14 mouse cellular contexts compared by ENCODE assay signal in genomic region chr1:136427166-136427969, GRCm38 (mm10). TPM values are rescaled to one million over a fixed set of nuclear protein-coding genes. Genes with fewer than 3 reads are reported as not detected.
DNase-seq lines count a peak whose midpoint lies in the region; ATAC-seq and TF ChIP-seq lines count a peak whose summit lies in the region.
"Had no signal": no experiment of that assay in that cellular context is flagged by ENCODE, and none has a peak within 500 bp of the region (broad histone marks: within the 10 kb centered on the region; RNA-seq: fewer than 3 reads in every experiment).

No protein-coding gene starts in this region.

- WGBS in heart, embryonic 11.5 days (ENCODE audit: insufficient replicate concordance), result 59% methylated on average over 11 of the region's 11 CpGs
- WGBS in liver, postnatal 0 days (ENCODE audit: insufficient replicate concordance), result 65% methylated on average over 11 of the region's 11 CpGs
- 86% methylated on average over 11 of the region's 11 CpGs for WGBS in neural tube, embryonic 15.5 days
- 83% methylated on average over 11 of the region's 11 CpGs for WGBS in midbrain, embryonic 13.5 days

- H3K4me3 ChIP-seq in heart, embryonic 11.5 days (ENCODE audit: low read depth, low read length), result no peak overlapping the region
- peak overlapping the region in 1 of 2 experiments; percentile 18; a peak in 2 of 4 replicates for H3K4me3 ChIP-seq in MEL (ENCODE audit: control insufficient read depth in 1 of 2, insufficient read depth in 1 of 2, low read depth in 2 of 2, low read length in 2 of 2)
- H3K4me3 ChIP-seq in liver, postnatal 0 days (ENCODE audit: low read depth, low read length), result no peak overlapping the region
- H3K4me3 ChIP-seq in neural tube, embryonic 15.5 days (replicated peaks), result no peak overlapping the region
- H3K4me3 ChIP-seq in midbrain, embryonic 13.5 days (replicated peaks), result no peak overlapping the region
- H3K4me3 ChIP-seq: embryonic facial prominence, embryonic 10.5 days; heart, embryonic 13.5 days had no signal

- no peak overlapping the region for H3K27ac ChIP-seq in heart, embryonic 11.5 days (ENCODE audit: low read depth, low read length)
- peak overlapping the region; percentile 16 for H3K27ac ChIP-seq in MEL (ENCODE audit: control insufficient read depth, low read depth, low read length)
- H3K27ac ChIP-seq in liver, postnatal 0 days (ENCODE audit: low read depth), result peak overlapping the region; percentile 71
- H3K27ac ChIP-seq in neural tube, embryonic 15.5 days (replicated peaks), result no peak overlapping the region
- no peak overlapping the region for H3K27ac ChIP-seq in midbrain, embryonic 13.5 days
- H3K27ac ChIP-seq: embryonic facial prominence, embryonic 10.5 days; heart, embryonic 13.5 days had no signal

- no peak for TF ChIP-seq POLR2A in MEL (IDR thresholded peaks at IDR 0.05; ENCODE audit: control insufficient read depth in 1 of 2, insufficient read depth in 1 of 2, low read depth in 1 of 2, low read length in 2 of 2, poor library complexity in 1 of 2)

- peak; percentile 67 for ATAC-seq in heart, embryonic 11.5 days (replicated peaks; ENCODE audit: insufficient number of reproducible peaks, low FRiP score, low TSS enrichment)
- ATAC-seq in erythroblast, adult 5-6 weeks (replicated peaks; ENCODE audit: low FRiP score, poor library complexity, severe bottlenecking), result peak; percentile 92
- peak; percentile 96 for ATAC-seq in liver, postnatal 0 days
- ATAC-seq in neural tube, embryonic 15.5 days (ENCODE audit: low FRiP score), result no peak
- no peak for ATAC-seq in midbrain, embryonic 13.5 days
- ATAC-seq: lung, postnatal 0 days had no signal

- no peaks in the 10 kb centered on the region for H3K9me3 ChIP-seq in heart, embryonic 11.5 days (replicated peaks; ENCODE audit: control insufficient read depth, low read length)
- no peaks in the 10 kb centered on the region for H3K9me3 ChIP-seq in MEL (replicated peaks; ENCODE audit: insufficient read depth, low read length)
- no peaks in the 10 kb centered on the region for H3K9me3 ChIP-seq in liver, postnatal 0 days (ENCODE audit: low read length)
- no peaks in the 10 kb centered on the region for H3K9me3 ChIP-seq in neural tube, embryonic 15.5 days (replicated peaks)
- H3K9me3 ChIP-seq in midbrain, embryonic 13.5 days, result no peaks in the 10 kb centered on the region
- H3K9me3 ChIP-seq: embryonic facial prominence, embryonic 10.5 days; heart, embryonic 13.5 days had no signal

- no peaks in the 10 kb centered on the region; the same call in 1 of the 2 replicates for H3K4me1 ChIP-seq in heart, embryonic 11.5 days (ENCODE audit: control insufficient read depth, insufficient read depth, low read length)
- peaks cover 6 to 23% of the 10 kb centered on the region in 2 experiments for H3K4me1 ChIP-seq in MEL (ENCODE audit: control insufficient read depth in 1 of 2, insufficient read depth in 2 of 2, low read length in 2 of 2)
- H3K4me1 ChIP-seq in liver, postnatal 0 days (ENCODE audit: insufficient read depth), result peaks cover 18% of the 10 kb centered on the region
- H3K4me1 ChIP-seq in neural tube, embryonic 15.5 days, result no peaks in the 10 kb centered on the region
- H3K4me1 ChIP-seq in midbrain, embryonic 13.5 days (replicated peaks), result no peaks in the 10 kb centered on the region

- no peak for TF ChIP-seq RAD21 in MEL (IDR thresholded peaks at IDR 0.05; ENCODE audit: low read depth, low read length)

- H3K79me2 ChIP-seq in MEL (ENCODE audit: control insufficient read depth, insufficient read depth, low read length, poor library complexity), result no peaks in the 10 kb centered on the region

- no peak; a peak in 1 of 6 replicates for TF ChIP-seq CTCF in MEL (IDR thresholded peaks at IDR 0.05 in 2 of 3, conservative IDR thresholded peaks at IDR 0.05 in 1 of 3; ENCODE audit: control insufficient read depth in 1 of 3, insufficient read depth in 1 of 3, low read depth in 2 of 3, low read length in 3 of 3, poor library complexity in 1 of 3, severe bottlenecking in 1 of 3)
- peak; percentile 15; the same call in 1 of the 2 replicates for TF ChIP-seq CTCF in liver, postnatal 0 days (IDR thresholded peaks at IDR 0.05; ENCODE audit: low read depth)

- peak; percentile 59 to 64; a peak in 3 of 4 replicates for TF ChIP-seq EP300 in MEL (IDR thresholded peaks at IDR 0.05; ENCODE audit: low read depth in 1 of 2, low read length in 2 of 2)
- peak; percentile 86 for TF ChIP-seq EP300 in liver, postnatal 0 days (IDR thresholded peaks at IDR 0.05; ENCODE audit: low read depth)

- no peak overlapping the region for H3K4me2 ChIP-seq in heart, embryonic 11.5 days
- peak overlapping the region; percentile 39 for H3K4me2 ChIP-seq in liver, postnatal 0 days (ENCODE audit: low read depth, low read length)
- H3K4me2 ChIP-seq in neural tube, embryonic 15.5 days, result no peak overlapping the region
- H3K4me2 ChIP-seq in midbrain, embryonic 13.5 days (replicated peaks), result no peak overlapping the region
- H3K4me2 ChIP-seq: heart, embryonic 13.5 days had no signal

- no peak for DNase-seq in heart, adult 9 months (ENCODE audit: low spot score in 2 of 2)
- DNase-seq in MEL (ENCODE audit: low read depth, low spot score), result peak; percentile 81
- peak; percentile 21 for DNase-seq in liver, postnatal 0 days
- no peak for DNase-seq in ovary, adult 18-20 months (ENCODE audit: low spot score)
- DNase-seq: cerebellum, postnatal 14 days; kidney, adult 18-20 months; kidney, postnatal 36 days had no signal

- H3K9ac ChIP-seq in heart, embryonic 11.5 days (ENCODE audit: low read depth, low read length), result no peak overlapping the region
- no peak overlapping the region for H3K9ac ChIP-seq in MEL (ENCODE audit: control insufficient read depth, low read depth, low read length, poor library complexity, severe bottlenecking)
- H3K9ac ChIP-seq in liver, postnatal 0 days (replicated peaks), result 0 out of 2 replicates have a peak overlapping the region, but pooled peaks have one; percentile 35
- no peak overlapping the region for H3K9ac ChIP-seq in neural tube, embryonic 15.5 days (replicated peaks)
- H3K9ac ChIP-seq in midbrain, embryonic 13.5 days (replicated peaks), result no peak overlapping the region
- H3K9ac ChIP-seq: heart, embryonic 13.5 days had no signal

- no peaks in the 10 kb centered on the region for H3K36me3 ChIP-seq in heart, embryonic 11.5 days (ENCODE audit: control insufficient read depth, insufficient read depth, low read length)
- peaks cover 0 to 10% of the 10 kb centered on the region in 2 experiments; a peak in 2 of 4 replicates for H3K36me3 ChIP-seq in MEL (ENCODE audit: control insufficient read depth in 1 of 2, insufficient read depth in 2 of 2, low read length in 2 of 2)
- H3K36me3 ChIP-seq in liver, postnatal 0 days (replicated peaks; ENCODE audit: insufficient read depth, low read length), result peaks cover 6% of the 10 kb centered on the region
- H3K36me3 ChIP-seq in neural tube, embryonic 15.5 days, result peaks cover 3% of the 10 kb centered on the region; the same call in 1 of the 2 replicates
- peaks cover 10% of the 10 kb centered on the region; the same call in 1 of the 2 replicates for H3K36me3 ChIP-seq in midbrain, embryonic 13.5 days

- H3K27me3 ChIP-seq in heart, embryonic 11.5 days (ENCODE audit: control insufficient read depth, insufficient read depth, low read length), result no peaks in the 10 kb centered on the region
- no peaks in the 10 kb centered on the region for H3K27me3 ChIP-seq in MEL (ENCODE audit: control insufficient read depth in 1 of 2, insufficient read depth in 2 of 2, low read length in 2 of 2)
- H3K27me3 ChIP-seq in liver, postnatal 0 days (ENCODE audit: insufficient read depth, low read length), result no peaks in the 10 kb centered on the region
- no peaks in the 10 kb centered on the region for H3K27me3 ChIP-seq in neural tube, embryonic 15.5 days (replicated peaks)
- no peaks in the 10 kb centered on the region for H3K27me3 ChIP-seq in midbrain, embryonic 13.5 days
- H3K27me3 ChIP-seq: heart, embryonic 13.5 days had no signal

TF ChIP-seq in MEL, 35 proteins besides CTCF, POLR2A, EP300 and RAD21 (continues in another document):
- TF ChIP-seq MAZ (IDR thresholded peaks at IDR 0.05; ENCODE audit: low read depth, low read length) (no peak), ELF1 (IDR thresholded peaks at IDR 0.05; ENCODE audit: low read depth, low read length) (no peak), MAFK (IDR thresholded peaks at IDR 0.05; ENCODE audit: borderline replicate concordance, low read depth, low read length) (peak; percentile 88), USF1 (IDR thresholded peaks at IDR 0.05; ENCODE audit: low read depth, low read length) (no peak), GATA1 (IDR thresholded peaks at IDR 0.05; ENCODE audit: low read depth, low read length) (peak; percentile 81), CHD2 (IDR thresholded peaks at IDR 0.05; ENCODE audit: low read length) (no peak), TCF12 (IDR thresholded peaks at IDR 0.05; ENCODE audit: low read depth, low read length) (peak; percentile 69), ETS1 (IDR thresholded peaks at IDR 0.05; ENCODE audit: low read depth, low read length) (peak; percentile 89), SIN3A (IDR thresholded peaks at IDR 0.05; ENCODE audit: low read length) (peak; percentile 75)

RNA-seq across cellular contexts. Expression of gene Ddx59, which starts 12.3 kb away (rescaled TPM):
- 12.6 and 14.0 TPM in 2 replicates for polyA plus RNA-seq in heart, embryonic 11.5 days (2014; fragmentation: Nextera tagmentation; extraction: Ambion mirVana)
- total RNA-seq in MEL (2012; rRNA removed), result 6.0 and 6.1 TPM in 2 replicates
- polyA plus RNA-seq in MEL (2012; ENCODE audit: insufficient read depth in 1 of 2, insufficient read length in 2 of 2, low read depth in 1 of 2, low replicate concordance in 2 of 2, missing spikeins in 1 of 2), result 1 to 10 TPM in 1 of 2 experiments, not detected in 1; 6.9 TPM
- 0.58 and 10.7 TPM in 2 replicates for total RNA-seq in erythroblast, adult 5-6 weeks (2015; ENCODE audit: low replicate concordance)
- total RNA-seq in erythroblast, adult 5-6 weeks (2017; ENCODE audit: low replicate concordance), result 3.9 and 6.7 TPM in 2 replicates
- polyA plus RNA-seq in liver, postnatal 0 days (2015; fragmentation: Nextera tagmentation; extraction: Ambion mirVana), result 4.5 and 4.7 TPM in 2 replicates
- polyA plus RNA-seq in neural tube, embryonic 15.5 days (2015; fragmentation: Nextera tagmentation; extraction: Ambion mirVana), result 15.6 and 15.8 TPM in 2 replicates
- 16.7 and 19.0 TPM in 2 replicates for polyA plus RNA-seq in midbrain, embryonic 13.5 days (2015; fragmentation: Nextera tagmentation; extraction: Ambion mirVana)

RNA-seq across cellular contexts. Expression of gene Kif14, which starts 38.8 kb away (rescaled TPM):
- polyA plus RNA-seq in heart, embryonic 11.5 days (2014; fragmentation: Nextera tagmentation; extraction: Ambion mirVana), result 5.1 and 6.9 TPM in 2 replicates
- 6.5 and 9.5 TPM in 2 replicates for total RNA-seq in MEL (2012; rRNA removed)
- 10 to 100 TPM in 1 of 2 experiments, not detected in 1; 15.8 TPM for polyA plus RNA-seq in MEL (2012; ENCODE audit: insufficient read depth in 1 of 2, insufficient read length in 2 of 2, low read depth in 1 of 2, low replicate concordance in 2 of 2, missing spikeins in 1 of 2)
- total RNA-seq in erythroblast, adult 5-6 weeks (2015; ENCODE audit: low replicate concordance), result 5.8 and 20.1 TPM in 2 replicates
- 18.7 and 26.9 TPM in 2 replicates for total RNA-seq in erythroblast, adult 5-6 weeks (2017; ENCODE audit: low replicate concordance)
- 1.9 and 2.3 TPM in 2 replicates for polyA plus RNA-seq in liver, postnatal 0 days (2015; fragmentation: Nextera tagmentation; extraction: Ambion mirVana)
- 0.27 and 1.6 TPM in 2 replicates for polyA plus RNA-seq in neural tube, embryonic 15.5 days (2015; fragmentation: Nextera tagmentation; extraction: Ambion mirVana)
- polyA plus RNA-seq in midbrain, embryonic 13.5 days (2015; fragmentation: Nextera tagmentation; extraction: Ambion mirVana), result 1.9 and 2.3 TPM in 2 replicates

Comparison
In these comparisons a context has a peak if more than half of its experiments do, and no peak if none do; other contexts are left out.
1. ATAC-seq: peak in heart, embryonic 11.5 days (single experiment), erythroblast, adult 5-6 weeks (single experiment) and liver, postnatal 0 days (single experiment); none in neural tube, embryonic 15.5 days (single experiment) and midbrain, embryonic 13.5 days (single experiment).
2. H3K27ac ChIP-seq: peak in MEL (single experiment) and liver, postnatal 0 days (single experiment); none in heart, embryonic 11.5 days (single experiment), neural tube, embryonic 15.5 days (single experiment) and midbrain, embryonic 13.5 days (single experiment).
3. DNase-seq: peak in MEL (single experiment) and liver, postnatal 0 days (single experiment); none in heart, adult 9 months (0 of 2) and ovary, adult 18-20 months (single experiment).